Mouse (Mus musculus) right cerebral cortex, postnatal 14 days (tissue): ENCODE data around the gene Lsm7.
A peak's percentile ranks its signal among the peaks of the same experiment; 100 is the strongest.

Experiments
- DNase-seq: peaks from one replicate; pipeline ENCODE4 v3.0.0; 2022

The Lsm7 gene

DNA sequence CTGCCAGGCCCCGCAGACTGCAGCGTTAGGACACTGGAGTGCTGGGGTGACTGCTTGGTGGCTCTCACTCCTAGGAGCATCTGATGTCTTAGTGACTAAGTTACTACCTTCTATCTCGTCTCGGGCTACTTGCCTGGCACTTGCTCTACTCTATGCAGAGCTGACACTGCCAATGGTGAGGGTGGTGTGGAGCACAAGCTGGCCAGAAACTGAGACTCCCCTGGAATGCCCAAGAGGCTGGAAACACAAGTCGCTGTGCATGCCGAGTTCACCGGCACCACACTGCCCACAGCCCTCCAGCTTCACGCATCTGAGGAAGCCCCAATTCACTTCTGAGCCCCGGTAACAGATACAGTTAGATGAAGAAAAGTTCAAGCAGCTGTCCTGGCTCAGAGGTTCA lies 19.0 kb upstream of the Lsm7 start:
- no peak for DNase-seq

DNA sequence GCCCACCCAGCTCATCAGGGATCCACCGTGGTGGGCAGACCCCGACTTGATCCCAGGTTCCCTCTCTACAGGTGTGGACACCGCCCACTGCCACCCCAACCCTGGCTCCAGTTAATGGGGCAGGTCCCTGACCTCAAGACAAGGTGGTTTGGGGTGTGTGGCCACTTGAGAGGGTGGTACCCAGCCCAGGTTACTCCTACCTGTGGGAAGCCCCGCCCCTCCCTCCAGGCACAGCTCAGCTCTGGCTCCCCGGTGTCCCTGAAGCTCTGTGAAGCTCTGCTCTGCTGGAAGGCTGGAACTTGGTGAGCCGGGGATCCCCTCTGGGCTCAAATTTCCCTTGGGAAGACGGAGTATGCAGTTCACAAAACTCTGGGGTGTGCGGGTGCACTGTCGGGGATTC lies 16.6 kb upstream of the Lsm7 start, which contains the start of gene Tmprss9:
Gene Tmprss9 (plus strand): TSS at position 268 of the 400 bp plus-strand sequence.
- DNase-seq, result no peak

DNA sequence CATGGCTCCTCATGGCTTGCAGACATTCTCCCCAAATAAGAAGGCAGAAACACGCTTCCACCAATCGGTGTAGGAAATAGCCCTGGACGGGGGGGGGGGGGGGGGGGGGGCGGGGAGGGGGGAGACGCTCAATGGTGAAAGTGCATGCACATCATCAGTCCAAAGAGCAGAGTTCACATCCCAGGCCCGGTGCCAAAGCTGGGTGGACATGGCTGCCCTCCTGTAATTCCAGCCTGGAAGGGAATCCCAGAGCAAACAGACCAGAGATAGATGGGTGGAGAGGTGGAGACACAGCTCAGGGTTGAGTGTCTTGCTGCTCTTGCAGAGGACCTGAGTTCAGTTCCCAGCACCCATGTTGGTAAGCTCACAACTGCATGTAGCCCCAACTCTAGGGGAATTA lies 16.0 kb upstream of the Lsm7 start:
- no peak for DNase-seq

DNA sequence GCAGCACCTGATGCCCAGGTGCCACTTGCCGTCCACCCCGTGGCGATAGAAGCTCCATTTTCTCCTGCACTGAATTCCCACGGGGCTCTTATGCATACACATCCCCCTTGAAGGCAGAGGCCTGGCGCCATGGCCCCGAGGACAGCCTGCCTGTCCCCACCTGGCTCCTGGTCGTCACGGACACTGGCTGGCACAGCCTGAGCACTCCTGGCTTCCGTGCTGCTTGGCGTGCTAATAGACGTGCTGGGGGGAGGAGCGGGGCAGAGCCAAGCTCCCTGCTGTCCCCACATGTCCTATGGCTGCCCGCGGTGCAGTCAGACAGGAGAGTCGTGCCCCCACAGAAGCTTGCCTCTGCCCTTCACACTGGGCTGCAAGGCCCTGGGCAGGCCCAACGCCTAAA lies 9.4 kb upstream of the Lsm7 start:
- DNase-seq, result no peak

DNA sequence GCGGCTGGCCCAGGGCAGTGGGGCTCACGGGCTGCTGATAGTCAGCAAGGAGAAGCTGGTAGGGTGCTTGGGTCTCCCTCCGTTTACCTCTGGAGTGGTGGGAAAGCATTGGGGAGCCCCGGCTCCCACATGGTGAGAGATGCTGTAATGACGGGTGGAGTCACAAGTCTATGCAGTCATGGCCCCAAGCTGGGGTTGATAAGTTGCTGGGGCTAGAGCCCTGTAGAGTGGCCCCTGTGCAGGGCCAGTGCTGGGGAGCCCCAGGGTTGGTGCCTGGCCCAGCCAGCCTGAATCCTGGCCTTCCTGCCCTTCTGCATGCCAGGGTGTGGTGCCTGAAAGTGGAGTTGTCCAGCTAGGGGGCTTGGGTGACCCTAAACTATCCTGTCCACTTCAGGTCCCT lies 7.3 kb upstream of the Lsm7 start:
- no peak for DNase-seq

DNA sequence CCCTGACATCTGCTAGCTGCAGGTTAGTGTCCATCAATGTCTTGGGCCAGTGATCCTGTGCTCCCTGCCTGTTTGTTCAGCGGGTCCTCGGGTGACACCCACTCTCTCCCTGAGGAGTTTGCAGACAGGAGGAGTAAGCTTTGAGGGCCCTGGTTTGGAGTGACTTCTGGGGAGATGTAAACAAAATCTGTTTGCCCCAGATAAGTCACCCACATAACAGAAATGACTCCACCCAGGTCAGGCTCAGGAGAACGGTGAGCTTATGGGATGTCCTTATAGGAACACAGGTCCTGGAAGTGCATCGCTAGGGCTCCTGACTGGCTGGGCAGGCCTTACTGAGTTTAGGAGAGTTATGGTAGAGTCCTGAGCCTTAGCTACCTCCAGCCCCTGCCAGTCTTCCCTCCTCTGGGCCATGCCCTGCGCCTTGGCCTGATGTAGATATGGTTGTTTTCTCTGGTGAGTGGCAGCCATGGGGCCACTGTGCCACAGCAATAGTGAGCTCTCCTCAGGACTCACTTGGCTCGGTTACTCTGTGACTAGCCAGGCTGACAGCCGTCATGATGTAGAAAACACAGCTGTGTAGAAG lies 3.4 kb upstream of the Lsm7 start:
- no peak for DNase-seq

DNA sequence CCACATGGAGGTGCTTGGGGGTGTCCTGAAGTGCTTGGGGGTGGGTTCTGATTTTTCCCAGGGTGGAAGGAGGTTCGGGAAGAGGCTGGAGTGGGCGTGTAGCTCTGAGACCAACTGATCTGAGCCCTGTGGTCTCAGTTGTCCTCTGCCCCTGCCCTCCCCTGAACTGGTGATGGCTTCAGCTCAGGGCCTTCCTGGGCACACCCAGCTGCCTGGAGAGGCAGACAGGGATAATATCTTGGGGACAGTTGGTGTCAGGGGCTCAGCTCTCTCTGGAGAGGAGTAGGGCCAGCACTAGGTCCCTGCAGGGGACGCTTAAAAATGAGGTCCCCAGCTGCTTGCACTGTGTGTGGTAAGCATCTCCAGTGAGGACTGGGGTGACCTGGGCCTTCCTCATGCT lies 2.8 kb upstream of the Lsm7 start:
- DNase-seq, result no peak

DNA sequence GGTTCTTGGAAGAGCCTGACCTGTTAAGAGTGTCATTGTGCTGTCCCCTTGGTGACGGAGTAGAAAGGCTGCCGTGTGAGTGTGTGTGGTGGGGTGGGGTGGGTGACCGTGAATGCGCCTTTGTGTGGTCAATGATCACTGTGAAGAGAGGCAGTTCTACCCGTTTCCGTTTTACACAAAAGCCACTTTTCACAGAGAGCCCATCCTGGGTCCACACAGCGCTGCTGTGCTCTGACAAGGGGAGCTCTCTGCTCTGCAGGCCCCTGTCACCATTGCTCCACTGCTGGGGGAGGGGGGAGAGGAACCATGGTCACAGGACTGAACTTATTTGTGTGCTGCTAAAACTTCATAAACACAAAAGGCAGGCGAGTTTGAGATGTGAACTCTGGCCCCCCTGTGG lies 2.4 kb upstream of the Lsm7 start:
- no peak for DNase-seq

DNA sequence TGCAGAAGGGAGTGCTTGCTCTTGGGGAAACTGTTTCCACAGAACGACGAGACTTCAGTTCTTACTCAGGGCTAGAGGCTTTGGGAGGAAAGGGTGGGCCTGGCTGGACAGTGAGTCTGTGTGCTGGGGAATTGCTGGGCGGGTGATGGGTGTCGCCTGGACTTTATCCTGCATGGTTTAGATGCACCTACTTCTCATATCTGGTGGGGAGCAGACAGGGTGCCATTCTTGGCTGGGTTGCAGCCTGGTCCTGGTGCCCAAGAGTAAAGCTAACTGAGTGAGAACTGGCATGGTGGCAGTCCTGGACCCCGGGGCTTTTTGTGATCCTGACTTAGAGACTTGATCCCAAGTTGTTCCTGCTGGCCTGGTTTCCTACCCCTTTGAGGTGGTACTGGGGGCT lies 1.9 kb upstream of the Lsm7 start:
- DNase-seq, result no peak

DNA sequence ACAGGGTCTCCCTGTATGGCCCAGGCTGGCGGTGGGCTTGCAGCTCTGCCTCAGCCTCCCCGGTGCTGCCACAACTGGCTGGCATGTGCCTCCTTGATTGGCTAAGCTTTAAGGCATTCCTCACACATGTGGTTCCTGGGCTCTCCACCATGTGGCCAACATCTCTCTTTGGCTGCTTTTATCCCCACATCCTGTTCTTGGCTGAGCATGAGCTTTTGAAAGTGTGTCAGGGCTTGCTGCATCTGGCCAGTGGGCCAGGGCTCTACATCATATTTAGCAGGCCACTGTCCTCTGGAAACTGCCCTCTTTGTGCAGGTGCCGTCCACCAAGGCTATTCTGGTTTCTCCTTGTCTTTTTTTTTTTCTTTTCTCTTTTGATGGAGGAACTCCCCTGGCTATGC lies 1.3 kb upstream of the Lsm7 start:
- no peak for DNase-seq

DNA sequence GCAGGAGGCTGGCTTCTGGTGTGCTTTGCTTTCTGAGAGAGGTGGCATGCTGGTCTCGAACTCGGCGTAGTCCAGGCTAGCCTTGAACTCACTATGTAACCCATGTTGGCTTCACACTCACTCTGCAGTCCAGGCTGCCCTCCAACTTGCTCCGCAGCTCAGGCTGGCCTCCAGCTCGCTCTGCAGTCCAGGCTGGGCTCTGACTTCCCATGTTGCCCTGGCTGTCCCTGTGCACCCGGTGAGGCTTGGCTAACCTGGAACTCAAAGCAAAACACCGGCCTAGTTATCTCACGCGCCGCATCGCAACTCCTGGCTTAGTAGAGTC lies 702 bp upstream of the Lsm7 start:
- no peak for DNase-seq

DNA sequence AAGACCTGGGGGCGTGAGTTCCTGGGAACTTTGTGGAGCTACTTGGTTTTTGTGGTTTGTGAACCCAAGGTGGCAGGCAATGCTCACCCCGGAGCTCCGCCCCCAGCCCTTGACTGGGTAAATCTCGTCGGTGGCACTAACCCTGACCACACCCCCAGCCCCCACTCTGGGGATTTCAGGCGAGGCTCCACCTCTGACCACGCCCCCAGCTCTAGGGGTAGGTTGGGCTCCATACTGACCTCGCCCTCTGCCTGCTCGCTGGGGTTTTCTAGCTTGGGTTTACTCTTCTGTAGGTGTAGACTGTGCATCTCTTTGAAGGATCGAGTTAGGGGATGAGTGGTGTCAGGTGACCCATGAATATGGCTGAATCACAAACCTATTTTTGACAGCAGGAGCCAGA lies 6.4 kb downstream of the Lsm7 start:
- no peak for DNase-seq

DNA sequence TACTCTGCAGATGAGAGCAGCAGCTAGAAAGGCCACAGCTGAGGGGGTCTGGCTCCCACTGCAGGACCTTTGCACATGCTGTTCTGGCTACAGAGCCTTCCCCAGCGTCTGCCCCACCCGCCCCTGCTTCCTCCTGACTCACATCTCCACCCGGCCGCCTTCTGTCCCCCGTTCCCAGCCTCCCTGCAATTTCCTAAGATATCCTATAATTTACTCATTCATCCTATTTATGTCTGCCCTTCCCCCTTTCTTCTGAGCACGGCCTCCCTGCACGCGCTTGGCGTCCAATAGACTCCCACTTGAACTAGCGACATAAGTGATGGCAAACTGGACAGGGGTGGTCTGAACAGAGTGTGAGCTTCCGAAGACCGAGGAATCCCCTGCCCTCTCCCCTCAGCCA lies 9.3 kb downstream of the Lsm7 start:
- DNase-seq, result peak; percentile 54

DNA sequence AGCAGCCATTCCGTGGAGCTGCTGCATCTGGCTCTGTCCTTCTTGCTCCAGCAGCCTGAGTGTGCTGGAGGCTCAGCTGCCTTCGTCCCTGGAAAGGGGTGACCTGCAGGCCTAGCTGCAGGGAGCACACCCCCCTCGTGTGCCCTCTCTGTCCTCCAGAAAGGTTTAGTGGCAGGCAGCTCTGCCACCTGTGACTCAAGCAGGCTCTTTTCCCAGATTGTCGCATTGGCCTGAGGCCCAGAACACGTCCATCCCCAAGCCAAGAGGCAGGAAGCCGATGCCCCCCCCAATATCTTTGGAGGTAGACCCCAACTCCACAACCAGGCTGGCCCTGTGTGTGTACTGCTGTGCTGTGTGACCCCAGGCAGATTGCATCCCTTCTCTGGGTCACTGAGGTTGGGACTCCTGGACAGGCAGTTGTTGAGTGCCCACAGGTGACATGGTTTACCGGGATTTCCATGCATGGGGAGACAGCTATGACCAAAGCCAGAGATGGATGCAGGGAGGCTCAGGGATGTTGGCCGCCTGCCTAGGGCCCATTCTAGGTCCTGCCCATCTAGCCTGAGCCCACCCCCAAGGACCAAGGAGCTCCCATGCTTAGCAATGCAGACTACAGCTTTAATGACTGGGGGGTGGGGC lies 9.8 kb downstream of the Lsm7 start:
- no peak for DNase-seq

DNA sequence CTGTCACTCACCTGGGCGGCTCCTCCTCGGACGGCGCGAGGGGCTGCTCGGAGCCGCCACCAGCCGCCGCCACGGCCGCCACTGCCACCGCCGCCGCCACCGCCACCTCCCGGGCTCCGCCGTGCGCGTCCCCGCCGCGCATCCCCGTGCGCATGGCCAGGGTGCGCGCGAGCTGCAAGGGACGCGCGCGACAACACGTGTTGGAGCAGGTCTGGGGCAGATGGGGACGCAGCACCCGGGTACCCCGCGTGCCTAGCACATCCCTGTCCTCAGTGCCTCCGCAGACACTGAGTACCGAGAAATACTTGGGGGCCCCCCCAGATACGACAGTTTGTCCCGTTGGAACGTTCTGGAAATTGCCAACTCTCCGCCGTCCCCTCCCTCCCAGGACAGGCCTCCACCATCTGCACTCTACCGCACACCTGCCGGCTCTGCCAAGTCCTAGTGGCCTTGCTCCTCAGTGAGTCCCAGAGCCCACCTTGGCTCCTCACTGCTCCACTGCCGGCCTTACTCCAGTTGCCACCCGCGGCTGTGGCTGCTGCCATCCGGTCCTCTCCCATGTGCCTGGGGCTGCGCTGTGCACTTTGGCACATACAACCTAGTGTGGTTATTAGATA lies 11.0 kb downstream of the Lsm7 start, which contains the start of gene Lingo3:
Gene Lingo3 (minus strand): TSS at position 109 of the 617 bp plus-strand sequence.
- DNase-seq, result peak; percentile 72

DNA sequence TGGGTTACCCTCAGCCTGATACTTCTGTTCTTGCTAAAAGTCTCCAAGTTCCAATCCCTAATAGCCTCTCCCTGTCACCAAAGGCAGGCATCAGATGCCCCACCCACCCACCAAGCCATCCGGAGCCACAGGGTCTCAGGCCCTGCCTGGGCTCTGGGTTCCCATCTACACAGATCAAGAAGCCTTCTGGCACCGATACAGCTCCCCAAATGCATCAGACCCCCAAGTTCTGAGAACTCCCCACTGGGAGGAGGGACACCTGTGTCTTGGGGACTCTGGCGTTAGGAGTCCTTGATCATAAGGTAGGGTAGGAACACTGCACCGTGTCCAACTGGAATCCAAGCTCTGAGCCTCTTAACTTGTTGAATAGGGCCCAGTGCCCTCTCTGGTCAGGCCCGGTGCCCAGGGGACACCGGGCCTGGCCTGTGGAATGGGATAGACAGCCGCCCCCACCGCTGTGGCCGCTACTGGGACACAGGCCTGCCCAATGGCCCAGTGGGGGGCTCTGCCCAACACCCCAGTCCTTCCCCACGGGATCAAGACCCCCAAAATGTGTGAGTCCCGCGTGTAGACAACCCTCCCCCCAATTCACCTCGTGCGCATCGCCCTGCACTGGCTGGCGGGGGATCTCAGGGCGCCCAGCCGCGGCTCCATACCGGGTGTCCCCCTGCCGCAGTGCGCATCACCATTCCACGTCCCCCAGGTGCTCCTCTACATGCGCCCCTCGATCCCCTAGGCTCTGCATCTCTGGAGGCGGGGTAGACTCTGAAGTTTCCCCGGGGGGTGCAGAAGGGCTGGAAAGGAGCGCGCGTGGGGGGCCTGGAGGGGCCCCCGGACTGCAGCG lies 11.7 kb downstream of the Lsm7 start:
- no peak for DNase-seq

DNA sequence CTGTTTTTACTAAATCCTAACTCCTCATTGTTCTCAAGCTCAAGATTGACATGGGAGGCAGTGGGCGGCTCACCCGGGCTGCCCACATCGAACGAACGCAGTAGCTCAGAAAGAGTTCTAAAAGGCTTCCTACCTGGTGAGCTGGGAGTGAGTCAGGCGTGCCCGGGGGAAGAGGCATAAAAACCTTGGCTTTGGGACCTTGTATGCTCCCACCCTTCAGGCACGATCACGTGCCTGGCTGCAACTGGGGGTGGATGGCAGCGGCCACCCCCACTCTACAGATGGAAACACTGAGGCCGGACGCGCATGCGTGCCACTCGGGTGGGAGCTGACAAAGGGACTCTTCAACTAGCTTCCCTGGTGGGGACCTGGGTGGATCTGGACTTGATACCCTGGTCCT lies 12.7 kb downstream of the Lsm7 start:
- DNase-seq, result no peak

DNA sequence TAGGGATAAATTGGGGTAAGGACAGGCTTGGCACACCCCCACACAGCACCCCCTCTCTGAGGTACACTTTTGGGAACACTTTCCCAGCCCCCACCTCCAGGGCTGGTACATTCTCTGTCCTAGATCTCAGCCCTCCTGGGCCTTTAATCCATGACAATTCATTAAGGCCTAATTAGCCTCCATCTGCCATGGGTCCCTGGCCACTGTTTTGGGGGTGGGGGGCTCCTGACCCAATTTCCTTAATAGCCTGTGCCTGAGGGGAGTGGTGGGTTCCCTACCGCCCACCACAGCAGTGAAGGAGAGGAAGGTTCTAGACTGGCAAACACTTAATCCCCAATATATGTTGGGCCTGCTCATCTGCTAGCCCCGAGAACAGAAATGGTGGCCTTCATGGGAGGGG lies 13.3 kb downstream of the Lsm7 start:
- no peak for DNase-seq

DNA sequence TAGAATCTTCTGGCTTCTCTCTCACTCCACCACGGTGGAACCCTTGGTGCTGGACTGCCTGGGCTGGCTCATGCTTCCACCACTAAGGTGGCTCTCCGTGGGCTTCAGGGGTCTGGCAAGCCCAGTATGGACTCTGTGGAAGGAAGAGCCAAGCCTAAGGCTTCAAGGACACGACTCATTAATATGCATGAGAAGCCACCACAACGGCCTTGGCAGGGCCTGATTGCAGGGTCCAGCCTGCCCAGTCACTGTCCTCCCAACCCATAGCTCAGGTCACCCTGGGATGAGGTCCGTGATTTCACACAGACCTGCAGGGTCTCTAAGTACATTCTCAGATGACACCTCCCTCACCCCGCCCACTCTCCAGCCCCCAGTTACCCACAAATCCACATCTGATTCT lies 15.2 kb downstream of the Lsm7 start:
- no peak for DNase-seq

DNA sequence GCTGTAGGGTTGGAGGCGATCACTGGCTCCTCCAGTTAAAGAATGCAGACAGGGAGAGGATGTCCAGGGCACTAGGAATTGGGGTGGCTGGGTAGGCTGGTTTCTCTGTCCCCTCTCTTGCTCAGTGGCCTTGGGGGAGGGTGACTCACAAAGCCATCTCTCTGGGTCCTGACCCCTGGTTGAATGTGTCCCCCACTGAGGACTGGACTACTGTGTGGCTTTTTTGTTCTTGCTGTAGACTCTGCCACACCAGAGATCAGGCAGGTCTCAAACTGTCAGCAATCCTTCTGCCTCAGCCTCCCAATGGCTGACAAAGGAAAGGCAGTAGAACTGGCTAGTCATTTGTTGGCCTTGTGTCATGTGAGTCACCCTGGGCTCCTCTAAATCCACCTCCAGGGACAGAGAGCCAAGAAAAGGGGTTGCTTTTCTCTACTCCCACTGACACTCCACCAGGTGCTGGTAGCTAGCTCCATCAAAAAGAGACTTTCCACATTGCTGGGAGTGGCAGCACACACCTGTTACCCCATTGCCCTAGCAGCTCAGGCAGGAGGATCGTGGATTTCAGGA lies 16.6 kb downstream of the Lsm7 start:
- DNase-seq, result no peak

DNA sequence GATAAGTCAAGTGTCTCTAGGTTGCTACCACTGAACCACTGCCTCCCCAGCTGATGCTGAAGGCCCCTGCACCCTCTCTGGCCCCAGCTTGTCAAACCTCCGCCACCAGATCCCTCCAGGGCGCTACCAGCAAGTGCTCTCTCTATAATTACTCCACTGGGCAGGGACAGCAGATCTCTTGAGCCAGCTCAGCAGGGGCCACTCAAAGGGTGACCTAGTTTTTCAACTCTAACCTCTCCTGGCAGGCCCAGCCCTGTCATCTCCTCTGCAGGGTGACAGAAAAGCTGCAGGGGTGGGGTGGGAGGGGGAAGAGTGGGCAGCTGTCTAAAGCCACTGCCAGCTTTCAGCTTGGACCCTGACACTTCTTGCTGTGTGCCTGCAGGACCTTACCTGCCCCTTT lies 17.2 kb downstream of the Lsm7 start:
- DNase-seq, result no peak

DNA sequence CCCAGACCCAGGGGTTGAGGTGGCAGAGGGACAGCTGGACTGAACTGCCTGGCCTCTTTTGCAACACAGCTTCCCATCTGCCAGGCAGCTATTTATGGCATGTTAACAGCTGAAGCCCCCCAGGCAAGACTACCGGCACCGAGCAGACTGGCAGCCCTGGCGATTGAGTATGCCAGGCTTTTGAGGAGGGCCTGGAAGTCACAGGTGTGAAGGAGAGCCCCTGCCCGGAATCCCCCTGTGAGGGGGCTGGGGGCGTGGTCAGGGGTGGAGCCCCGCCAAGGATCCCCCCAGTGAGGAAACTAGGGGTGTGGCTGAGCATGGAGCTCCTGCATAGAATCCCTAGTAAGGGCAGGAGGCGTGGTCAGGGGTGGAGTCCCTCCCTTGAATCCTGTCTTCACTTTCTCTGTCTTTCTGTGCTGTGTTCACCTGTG lies 18.0 kb downstream of the Lsm7 start:
- no peak for DNase-seq

DNA sequence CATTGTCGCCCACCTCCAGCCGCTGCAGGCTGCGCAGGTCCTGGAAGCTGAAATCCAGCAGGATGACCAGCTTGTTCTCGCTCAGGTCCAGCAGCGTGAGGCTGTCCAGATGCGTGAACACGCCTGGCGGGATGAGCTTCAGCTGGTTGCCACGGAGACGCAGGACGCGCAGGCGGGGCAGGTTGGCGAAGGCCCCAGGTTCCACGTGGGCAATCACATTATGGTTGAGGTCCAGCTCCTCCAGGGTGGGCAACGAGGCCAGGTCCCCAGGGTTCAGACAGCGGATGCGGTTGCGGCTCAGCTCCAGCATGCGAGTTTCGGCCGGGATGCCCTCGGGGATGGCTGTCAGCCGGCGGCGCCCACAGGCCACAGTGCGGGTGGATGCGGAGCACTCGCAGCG lies 19.4 kb downstream of the Lsm7 start:
- no peak for DNase-seq

DNA sequence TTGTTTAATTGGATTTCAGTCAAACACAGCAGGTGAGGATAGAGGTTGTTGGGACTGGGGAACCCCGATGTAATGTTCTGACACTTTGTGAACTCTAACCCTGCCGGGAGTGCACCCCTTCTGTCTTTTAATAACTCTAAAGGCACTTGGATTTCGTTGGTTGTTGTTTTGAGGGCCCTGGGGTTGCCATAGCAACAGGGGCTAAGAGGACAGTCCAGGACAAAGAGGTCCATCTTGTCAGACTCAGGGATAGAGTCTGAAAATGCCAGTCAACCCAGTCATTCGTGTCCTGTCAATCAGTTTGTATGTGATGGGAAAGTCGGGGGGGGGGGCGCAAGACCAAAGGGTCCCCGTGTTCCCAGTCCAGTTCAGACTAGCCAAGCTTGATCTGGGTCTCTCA lies 22.2 kb downstream of the Lsm7 start:
- no peak for DNase-seq
